Mouse (Mus musculus): ENCODE data around the gene Slfn14.
A peak's percentile ranks its signal among the peaks of the same experiment; 100 is the strongest.
"Not testable (repeated sequence)": the region's sequence is repeated elsewhere in the genome, so short reads cannot be mapped to it uniquely, and the experiment has no call there.

The Slfn14 gene

DNA sequence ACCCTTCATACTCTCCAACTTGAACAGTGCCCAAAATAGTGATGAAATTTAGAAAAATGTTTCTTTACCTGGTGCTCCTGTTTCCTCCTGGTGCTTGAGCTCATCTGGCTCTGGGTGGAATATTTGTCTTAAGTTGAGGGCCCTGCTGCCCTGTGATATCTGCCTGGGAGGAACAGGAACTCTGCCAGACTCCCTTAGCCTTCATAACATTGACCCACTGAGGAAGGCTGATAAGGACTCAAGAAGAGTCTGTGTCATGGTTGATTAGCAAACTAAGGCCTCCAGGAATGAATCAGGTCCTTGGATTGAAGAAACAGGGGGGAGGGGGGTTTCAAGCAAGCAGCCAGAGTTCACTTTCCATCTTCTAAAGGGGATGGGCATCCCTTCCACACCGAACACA is at the start of gene Slfn14:
Slfn14 (minus strand) TSS at position 161 of the 400 bp plus-strand sequence.
- DNase-seq = no peak

DNA sequence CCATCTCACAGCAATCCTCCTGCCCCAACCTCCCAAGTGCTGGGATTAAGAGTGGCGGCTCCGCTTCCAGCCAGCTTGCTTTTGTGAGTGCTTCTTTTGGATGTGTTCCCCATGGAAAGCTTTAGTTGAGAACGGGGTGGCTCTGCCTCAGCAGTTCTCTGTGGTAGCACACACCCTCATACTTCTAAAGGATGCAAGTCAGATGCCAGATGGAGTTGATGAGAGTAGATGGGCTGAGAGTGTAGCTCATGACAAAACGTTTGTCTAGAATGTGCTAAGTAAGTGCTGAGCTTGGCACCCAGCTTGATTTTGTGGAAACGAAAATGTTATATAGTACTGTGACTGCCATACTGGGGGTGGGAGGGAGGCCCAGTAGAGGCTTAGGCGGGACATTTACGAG is 49.3 kb upstream of the Slfn14 start:
- DNase-seq = no peak

DNA sequence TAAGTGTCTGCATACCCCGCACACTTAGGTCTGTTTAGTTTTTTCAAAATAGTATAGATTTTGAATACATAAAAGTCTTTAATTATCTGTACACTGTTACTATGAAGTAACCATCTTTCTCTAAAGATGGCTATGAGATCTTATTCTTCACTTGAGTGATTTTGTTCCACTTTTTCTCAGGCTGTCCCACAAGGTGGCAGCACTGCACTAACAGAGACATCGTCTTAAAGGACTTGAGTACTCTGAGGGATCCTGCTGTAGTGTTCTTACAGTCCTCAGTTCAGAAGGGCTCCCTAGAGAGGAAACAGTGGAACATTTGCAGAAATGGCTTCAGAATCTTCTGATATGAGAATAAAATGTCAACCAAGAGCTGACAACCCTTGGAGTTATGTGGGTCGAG is 40.9 kb upstream of the Slfn14 start:
- DNase-seq = peak; percentile 31

DNA sequence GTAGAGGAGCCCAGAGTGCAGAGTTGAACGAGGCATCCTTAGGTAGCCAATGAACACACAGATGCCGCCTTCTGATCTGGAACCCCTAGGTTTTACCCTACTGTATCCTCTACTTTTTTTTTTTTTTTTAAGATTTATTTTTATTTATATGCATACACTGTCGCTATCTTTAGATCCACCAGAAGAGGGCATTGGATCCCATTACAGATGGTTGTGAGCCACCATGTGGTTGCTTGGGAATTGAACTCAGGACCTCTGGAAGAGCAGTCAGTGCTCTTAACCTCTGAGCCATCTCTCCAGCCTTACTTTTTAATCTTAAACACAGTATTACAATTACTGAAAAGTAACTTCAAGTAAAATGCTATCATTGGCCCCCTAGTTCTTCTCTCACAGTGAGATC is 40.2 kb upstream of the Slfn14 start:
- not testable (repeated sequence) for DNase-seq

DNA sequence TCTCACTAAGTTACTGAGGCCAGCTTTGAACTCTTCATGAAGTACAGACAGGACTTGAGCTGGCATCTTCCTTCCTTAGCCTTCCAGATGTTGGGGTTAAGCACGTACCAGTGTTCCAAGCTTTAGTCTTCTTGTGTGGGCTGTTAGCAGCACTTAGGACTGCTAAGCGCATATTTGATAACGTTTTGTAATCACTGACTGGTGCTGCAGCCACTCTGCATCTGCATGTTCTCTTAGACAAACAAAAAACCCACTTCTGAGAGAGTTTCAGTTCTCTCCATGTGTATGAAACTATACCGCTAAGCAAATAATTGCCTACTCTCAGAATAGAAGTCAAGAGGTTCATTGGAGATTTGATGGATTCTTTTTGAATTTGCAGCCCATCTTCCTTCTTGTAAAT is 32.5 kb upstream of the Slfn14 start:
- DNase-seq = no peak

DNA sequence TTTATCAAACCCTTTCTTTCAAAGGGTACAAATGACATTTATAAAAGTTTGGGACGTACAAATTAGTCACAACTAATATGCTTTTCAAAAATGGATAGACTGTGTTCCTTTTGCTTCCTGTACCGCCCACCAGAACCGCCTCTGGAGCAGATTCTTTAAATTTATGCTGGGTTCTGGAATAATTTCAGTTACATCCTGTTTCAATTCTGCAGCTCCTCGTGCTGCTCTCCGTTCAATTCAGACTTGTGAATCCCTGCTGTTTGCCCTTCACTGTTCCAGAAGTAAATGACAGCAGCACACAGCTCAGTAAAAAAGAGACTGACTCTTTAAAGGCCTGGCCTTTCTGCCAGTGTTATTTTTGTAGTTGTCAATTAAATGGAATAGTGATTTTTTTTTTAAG is 25.9 kb upstream of the Slfn14 start:
- DNase-seq = no peak

DNA sequence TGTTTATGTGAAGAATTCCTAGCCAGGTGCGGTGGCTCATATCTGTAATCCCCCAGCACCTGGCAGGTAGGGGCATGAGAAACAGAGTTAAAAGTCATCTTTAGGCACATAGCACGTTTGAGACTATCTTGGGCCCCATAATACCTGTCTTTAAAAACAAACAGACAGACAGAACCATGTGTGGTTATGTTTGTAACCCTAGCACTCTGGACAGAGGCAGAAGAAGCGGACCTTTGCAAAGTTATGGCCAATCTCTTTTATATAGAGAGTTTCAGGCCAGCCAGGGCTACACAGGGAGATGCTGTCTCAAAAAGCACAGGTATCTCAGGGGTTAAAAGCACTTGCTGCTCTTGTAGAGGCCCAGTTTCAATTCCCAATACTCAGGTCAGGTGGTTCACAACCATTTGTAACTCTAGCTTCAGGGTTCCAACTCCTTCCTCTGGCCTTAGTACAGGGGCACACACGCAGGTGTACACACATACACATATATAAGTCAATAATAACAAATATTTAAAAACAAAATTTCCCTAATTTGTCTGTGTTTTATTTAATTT is 20.3 kb upstream of the Slfn14 start:
- no peak for DNase-seq

DNA sequence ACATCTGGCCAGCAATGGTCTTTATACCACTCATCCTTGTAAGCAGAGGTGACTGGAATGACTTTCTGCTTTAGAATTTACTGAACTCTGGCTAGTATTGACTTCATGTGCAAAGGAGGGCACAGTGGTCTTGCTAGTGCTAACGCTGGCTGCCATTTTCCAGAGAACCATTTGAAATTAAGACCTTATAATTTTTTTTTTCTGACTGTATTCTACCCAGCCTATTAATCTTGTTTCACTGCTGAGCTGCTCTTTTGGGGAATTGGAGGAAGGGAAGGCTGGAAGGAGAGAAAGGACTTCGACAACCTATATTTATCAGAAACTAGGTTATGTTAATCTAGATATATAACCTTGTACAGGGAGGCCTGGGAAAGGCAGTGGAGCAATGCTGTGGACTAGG is 18.0 kb upstream of the Slfn14 start:
- no peak for DNase-seq

DNA sequence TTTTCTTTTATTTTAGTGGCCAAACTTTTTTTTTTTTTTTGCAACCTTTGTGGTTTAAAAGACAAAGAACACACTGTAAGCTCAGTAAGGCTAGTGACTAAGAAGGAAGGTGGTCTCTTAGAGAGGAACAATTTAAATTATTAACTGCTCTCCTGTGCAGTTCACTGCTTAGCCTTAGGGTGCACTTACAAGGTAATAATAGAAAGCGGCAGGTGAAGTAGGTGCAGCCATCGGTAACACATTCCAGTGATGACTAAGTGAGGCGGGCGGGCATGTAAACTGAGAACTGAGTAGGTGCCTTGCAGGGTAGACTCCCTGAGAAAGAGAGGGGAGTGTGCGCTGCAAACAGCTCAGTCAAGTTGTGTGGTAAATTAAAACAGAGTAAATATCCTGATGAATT is 17.2 kb upstream of the Slfn14 start:
- DNase-seq = peak; percentile 38

DNA sequence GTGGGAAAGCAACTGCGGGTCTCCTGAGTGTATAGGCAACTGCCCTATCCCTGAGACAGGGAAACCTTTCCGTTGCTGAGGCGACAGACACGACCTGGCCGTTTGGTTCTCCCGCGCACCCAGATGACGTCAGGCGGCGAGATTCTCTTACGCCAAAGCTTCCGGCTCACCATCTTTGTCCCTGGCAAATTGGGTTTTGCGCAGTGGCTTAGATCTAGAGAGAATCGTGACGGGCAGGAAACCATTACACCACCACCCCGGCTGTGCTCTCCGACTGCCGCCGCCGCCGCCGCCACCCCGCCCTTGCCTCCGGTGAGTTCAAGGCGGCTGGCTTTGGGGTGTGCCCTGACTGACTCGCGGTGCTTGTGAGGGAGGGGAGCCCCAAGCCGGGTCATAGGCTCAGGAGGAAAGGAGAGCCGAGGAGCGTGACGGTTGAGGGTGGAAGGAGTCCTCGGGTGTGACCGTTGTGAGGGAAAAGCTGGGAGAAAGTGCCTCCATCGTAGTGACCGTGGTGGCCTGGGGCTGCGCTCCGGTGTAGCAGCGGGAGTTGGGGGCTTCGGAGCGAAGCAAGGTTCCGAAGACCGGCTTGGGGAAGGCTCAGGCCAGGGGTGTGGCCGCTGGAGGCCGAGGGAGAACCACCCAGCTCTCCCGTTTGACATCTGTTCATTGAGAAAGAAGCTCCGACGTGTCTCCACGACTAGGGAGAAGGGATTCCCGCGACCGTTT is 16.2 kb upstream of the Slfn14 start, which contains the start of gene Pex12:
Pex12 (minus strand) TSS at position 61 of the 726 bp plus-strand sequence.
- DNase-seq = peak; percentile 92

DNA sequence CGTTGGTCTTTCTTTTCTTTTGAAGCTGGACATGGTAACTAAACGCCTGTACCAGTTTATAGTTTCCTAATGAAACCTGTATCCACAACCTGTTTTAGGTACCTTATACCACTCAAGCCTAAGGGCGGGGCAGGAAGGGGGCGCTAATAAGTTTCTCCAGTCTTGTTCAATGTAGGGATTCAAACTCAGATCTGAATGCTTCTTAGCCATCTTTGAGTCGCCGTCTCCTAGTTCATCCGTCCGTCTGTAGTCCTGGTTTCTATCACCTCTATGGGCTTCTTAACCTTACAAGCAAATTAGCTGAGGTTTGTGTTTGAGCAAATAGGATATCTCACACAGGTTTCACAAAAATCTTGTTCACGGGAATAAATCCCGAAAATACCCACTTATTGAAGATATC is 15.6 kb upstream of the Slfn14 start:
- DNase-seq = no peak

DNA sequence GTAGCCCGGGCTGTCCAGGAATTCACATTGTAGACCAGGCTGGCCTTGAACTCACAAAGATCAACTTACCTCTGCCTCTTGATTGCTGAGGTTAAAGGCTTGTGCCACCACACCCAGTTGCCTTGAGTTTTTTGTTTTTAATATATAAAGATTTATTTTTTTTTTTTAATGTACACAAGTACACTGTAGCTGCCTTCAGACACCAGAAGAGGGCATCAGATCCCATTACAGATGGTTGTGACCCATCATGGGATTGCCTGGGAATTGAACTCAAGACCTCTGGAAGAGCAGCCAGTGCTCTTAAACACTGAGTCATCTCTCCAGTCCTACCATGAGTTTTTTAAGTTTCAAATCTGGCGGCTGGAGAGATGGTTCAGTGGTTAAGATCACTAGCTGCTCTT is 14.9 kb upstream of the Slfn14 start:
- DNase-seq = no peak

DNA sequence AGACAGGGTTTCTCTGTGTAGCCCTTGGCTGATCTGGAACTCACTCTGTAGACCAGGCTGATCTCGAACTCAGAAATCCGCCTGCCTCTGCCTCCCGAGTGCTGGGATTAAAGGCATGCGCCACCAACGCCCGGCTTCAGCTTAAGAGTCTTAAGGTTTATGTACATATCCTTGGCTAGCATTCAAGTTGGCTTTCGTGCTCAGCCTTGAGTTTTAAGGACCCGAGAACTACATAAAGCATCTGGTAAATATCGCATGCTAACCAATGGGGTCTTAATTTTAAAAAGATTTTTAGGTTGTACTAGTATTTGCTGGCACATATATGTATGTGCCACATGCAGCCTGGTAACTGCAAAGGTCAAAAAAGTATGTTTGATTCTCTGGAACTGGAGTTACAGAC is 13.2 kb upstream of the Slfn14 start:
- DNase-seq = no peak

DNA sequence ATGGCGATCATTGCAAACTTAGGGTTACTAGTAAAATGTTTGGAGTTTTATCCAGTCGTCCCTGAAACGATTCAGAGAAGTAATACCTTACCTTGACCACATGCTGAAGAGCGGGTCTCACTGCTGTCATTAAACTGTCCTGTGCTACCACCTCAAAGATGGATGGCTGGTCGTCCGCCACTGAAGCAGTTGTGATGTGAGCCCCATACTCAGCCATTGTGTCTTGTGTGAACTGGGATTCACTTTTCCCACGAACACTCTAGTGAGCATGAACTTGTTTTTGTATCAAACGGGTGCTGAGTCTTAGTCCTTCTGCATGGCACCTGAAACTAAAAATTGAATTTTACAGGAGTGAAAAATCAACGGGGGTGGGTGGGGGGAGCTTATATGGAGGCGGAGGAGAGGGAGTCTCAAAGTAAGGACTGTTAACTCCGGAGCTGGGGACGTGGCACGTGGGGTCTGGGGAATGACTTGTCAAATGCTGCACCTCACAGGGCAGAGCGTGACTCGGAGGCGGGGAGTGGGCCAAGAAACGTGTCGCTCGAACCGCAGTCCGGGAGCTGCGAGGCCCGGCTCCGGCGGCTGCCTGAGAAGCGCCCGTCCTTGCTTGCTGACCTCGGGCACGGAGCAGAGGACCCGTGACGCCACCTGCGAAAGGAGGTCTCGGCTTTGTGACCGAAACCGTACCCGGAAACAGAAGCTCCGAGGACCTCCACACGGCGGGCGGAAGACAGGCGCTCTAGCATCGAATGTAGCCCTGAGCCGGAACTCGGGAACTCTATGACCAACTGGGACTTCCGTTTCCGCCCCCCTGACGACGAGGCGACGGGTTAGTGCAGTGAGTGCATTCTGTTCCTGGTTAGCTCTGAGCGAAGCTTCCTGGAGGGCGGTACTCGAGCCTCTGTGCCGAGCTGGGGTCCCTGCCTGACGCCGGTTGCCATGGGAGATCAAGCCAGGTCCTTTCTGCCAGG is 12.0 kb upstream of the Slfn14 start, which contains the start of gene Ap2b1:
Ap2b1 (plus strand) TSS at position 800 of the 971 bp plus-strand sequence.
- DNase-seq = peak; percentile 96

DNA sequence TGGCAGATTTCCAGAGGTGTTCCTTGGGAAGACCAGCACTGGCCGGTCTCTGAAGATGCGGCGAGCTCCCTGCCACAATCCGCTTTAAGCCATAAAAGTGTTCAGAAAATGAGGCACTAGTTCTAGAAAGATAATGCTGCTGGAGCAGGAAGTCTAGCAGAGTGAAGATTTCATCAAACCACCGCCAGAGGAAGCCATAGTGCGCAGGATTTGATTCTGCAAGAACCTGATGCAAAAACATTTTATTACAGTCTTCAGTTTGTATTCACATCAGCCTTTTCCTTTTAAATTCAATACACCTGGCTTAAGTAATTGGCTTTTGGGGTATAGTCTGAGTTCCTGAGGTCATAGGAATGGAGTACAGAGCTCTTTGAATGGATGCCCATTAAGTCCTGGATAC is 11.3 kb upstream of the Slfn14 start:
- DNase-seq = no peak

DNA sequence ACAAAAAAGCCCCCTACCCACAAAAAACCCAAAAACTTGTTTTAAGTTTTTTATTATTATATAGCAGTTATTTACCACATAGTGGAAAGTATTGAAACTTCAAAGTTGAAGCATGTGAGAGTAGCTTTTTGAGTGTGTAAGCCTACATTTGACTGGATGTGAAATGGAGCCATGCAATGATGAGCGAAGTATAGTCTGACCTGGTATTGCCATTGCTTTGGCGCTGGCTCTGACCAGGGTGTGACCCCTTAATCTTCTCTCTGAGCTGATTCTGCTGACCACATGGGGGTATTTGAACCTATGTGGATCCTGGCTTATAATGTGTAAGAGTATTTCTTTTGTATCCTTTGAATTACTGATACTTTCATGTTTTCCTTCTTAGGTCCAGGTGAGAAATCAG is 7.6 kb upstream of the Slfn14 start:
- no peak for DNase-seq

DNA sequence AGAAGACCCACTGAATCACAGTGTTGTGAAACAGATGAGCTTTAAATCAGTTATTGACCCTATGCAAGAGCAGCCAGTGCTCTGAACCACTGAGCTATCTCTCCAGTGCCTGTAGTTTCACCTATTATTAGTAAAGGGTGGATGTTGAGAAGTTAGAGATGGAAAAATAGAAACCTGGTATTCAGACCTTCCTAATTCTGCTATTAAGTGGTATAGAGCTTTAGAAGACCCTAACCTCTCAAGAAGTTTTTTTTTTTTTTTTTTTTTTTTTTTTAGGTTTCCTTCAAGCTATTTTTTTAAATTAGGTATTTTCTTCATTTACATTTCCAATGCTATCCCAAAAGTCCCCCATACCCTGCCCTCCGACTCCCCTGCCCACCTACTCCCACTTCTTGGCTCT is 6.7 kb upstream of the Slfn14 start:
- DNase-seq = no peak

DNA sequence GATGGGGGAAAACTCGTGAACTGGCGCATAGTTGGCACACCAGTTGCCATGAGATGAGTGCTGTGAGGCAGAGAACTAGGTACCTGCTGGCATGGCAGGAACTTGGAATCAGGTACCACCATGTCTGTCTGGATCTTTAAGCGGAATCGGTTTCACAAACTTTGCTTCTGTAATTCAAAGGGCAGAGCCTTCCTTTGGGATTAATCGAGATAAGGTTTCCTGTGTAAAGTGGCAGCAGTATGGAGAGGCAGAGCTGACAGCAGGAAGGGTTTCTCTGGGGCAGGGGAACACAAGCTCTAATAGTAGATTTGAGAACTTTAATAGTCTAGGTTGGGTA is 5.7 kb upstream of the Slfn14 start:
- DNase-seq = no peak

DNA sequence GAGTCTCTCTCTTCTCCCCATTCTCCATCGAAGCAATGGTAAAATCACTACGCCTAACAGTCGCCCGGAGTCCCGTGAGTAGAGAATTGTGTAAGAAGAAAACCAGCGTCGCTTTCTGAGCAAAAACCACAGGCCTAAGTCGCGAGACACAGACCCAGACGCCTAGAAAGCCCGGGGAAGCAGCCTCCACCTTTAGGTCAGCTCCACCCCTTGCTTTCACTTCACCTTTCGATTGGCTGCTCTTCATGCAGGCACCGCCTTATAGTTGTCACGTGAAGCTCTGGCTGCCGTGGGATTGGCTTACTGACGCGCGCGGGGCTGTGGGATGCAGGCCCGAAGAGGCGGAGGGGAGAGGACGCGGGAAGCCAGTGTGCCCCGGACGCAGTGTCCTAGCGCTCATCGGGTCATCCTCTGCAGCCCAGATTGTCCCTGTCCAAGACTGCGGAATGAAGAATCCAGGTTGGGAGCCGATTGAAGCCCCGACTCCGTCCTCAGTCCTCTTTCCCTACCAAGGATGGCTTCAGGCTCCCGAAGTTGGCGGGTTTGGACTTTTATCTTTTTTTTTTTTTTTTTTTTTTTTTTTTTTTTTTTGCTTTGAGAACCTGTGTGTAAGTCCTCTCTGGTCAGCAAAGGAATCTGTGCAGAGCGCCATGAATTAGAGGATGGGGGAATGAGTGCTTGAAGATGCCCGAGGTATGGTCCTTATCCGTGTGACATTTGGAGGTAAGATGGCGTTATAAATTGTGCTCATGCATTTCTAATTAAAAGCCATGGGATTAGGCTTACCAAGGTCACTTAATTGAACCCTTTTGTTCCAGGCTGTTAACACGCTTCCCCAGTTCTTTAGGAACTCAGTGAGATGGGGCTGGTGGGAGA is 5.1 kb upstream of the Slfn14 start:
- peak; percentile 97 for DNase-seq

DNA sequence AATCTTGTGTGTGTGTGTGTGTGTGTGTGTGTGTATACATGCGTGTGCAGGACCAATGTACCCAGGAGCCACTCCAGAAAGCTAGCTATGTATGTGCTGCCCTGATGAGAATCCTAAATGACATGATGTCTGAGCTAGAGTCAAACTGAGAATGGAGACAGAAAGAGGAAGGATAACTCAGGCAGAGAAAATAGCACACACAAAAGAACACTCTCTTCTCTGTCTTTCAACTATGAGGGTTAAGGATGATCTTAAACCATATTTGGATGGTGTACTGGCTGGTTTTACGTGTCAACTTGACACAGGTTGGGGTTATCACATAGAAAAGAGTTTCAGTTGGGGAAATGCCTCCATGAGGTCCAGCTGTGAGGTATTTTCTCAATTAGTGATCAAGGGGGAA is 3.1 kb upstream of the Slfn14 start:
- no peak for DNase-seq

DNA sequence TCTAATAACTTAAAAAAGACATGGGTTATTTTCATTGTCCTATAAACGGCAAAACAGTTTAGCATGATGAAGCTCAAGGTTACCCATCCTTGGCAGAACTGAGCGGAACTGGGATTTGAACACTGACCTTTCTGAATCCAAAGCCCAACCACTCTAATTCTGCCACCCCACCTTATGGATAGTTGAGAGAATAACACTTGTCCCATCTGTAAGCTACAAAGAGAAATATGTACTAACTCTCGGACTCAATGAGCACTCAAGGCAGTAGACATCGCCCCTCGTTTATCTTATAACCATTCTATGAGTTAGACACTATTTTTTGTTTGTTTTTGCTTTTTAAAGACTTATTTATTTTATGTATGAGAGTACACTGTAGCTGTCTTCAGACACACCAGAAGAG is 2.5 kb upstream of the Slfn14 start:
- no peak for DNase-seq

DNA sequence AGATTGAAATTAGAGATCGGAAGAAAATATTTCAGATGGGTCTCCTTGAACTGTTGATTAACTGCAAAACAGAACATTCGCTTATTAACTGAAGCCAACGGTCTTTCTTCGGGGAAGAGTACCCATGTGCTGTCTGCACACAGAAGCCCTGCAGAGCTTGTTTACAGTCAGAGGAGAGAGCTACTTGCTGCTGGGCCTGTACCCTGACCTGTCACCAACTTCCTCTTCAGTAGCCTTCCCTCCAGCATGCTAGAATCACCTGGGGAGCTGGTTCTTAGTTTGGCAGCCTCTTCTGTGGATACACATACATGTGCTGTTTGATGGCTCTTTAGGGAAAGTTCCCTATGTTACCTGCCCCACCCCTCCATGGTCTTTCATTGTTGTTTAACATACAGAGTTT is 899 bp downstream of the Slfn14 start:
- no peak for DNase-seq

DNA sequence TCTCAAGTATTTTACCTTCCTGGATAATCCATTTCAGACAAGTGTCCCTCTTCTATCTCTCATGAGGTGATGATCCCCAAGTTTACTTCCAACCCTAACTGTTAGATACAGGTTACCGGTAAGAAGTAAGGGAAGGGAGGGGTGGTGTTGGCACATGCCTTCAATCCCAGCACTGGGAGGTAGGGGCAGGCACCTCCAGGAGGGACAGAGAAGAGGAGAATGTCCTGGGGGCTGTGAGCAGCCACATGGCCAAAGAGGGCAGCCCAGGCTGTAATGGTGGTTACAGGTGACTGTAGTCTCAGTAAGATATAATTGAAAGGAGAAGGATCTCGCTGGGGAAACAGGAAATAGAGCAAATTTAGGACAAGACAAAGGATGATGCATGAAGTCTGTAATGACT is 4.4 kb downstream of the Slfn14 start:
- DNase-seq = no peak
